Mouse (Mus musculus) heart, embryonic 16.5 days (tissue): ENCODE measurements around the gene Nsd1. TPM values are rescaled to one million over a fixed set of nuclear protein-coding genes. Genes with fewer than 3 reads are reported as not detected.

Source experiments
- ATAC-seq: fragments of 200-750 bp; cut with Nextera tagmentation; replicated peaks from 2 replicates; pipeline ENCODE4 v1.8.0; 2017; ENCODE audit warnings: moderate number of reproducible peaks; ENCODE audit not compliant: insufficient read depth, low FRiP score; ENCODE audit errors: extremely low read depth
- H3K27ac ChIP-seq: fragments of 300-500 bp; sonication (generic); 2 replicates; pipeline ENCODE4 v1.5.1; 2014; ENCODE audit warnings: mild to moderate bottlenecking, low read length, control low read depth, moderate library complexity
- H3K27me3 ChIP-seq: fragments of 300-500 bp; sonication (generic); 2 replicates; pipeline ENCODE4 v1.6.1; 2014; ENCODE audit warnings: low read length, mixed read lengths; ENCODE audit not compliant: control insufficient read depth, insufficient read depth
- H3K36me3 ChIP-seq: fragments of 300-500 bp; sonication (generic); 2 replicates; pipeline ENCODE4 v1.6.1; 2014; ENCODE audit not compliant: control insufficient read depth, insufficient read depth
- H3K4me1 ChIP-seq: fragments of 300-500 bp; sonication (generic); 2 replicates; pipeline ENCODE4 v1.6.1; 2014; ENCODE audit warnings: low read length, mixed read lengths; ENCODE audit not compliant: control insufficient read depth, insufficient read depth
- H3K4me2 ChIP-seq: fragments of 300-500 bp; sonication (generic); 2 replicates; pipeline ENCODE4 v1.6.1; 2014; ENCODE audit warnings: low read depth, mild to moderate bottlenecking, control low read depth, low read length
- H3K4me3 ChIP-seq: fragments of 300-500 bp; sonication (generic); 2 replicates; pipeline ENCODE4 v1.5.1; 2014; ENCODE audit warnings: mild to moderate bottlenecking, control low read depth, low read length
- H3K9ac ChIP-seq: fragments of 300-500 bp; sonication (generic); 2 replicates; pipeline ENCODE4 v1.6.1; 2014; ENCODE audit warnings: low read length, control low read depth
- H3K9me3 ChIP-seq: fragments of 300-500 bp; sonication (generic); replicated peaks from 2 replicates; pipeline ENCODE4 v1.6.1; 2016; ENCODE audit warnings: low read length; ENCODE audit not compliant: control insufficient read depth
- WGBS: fragments of 180-500 bp; shearing (Covaris S2); extraction: QIAGEN DNeasy Blood & Tissue Kit; methylation state at CpG from one replicate; pipeline ENCODE4 v1.1.7; 2014; 5-methylcytosine and 5-hydroxymethylcytosine counted together
- polyA plus RNA-seq: library from polyadenylated mRNA; unstranded; fragments of >200 nt; fragmentation: Nextera tagmentation; extraction: Ambion mirVana; gene quantifications from 2 replicates; pipeline ENCODE4 v1.2.1, GENCODE M21; 2015

Gene Nsd1
- polyA plus RNA-seq, 1 experiment from 2014 or later: 38.1 TPM

- Histone ChIP-seq H3K4me2 (peak within 1 kb of the TSS; percentile 84), H3K27me3 (no peaks in the 10 kb centered on the region; the same call in 1 of the 2 replicates), H3K4me1 (peaks cover 12% of the 10 kb centered on the region), H3K9ac (peak within 1 kb of the TSS; percentile 97), H3K4me3 (peak within 1 kb of the TSS; percentile 99), H3K36me3 (peaks cover 9% of the 10 kb centered on the region), H3K9me3 (no peaks in the 10 kb centered on the region), H3K27ac (peak within 1 kb of the TSS; percentile 95)
- peak; percentile 98 for ATAC-seq
- WGBS: under 1% methylated on average over 35 of the region's 35 CpGs
Measured at GRCm38 (mm10) chr13:55362453-55363060, 153.0 kb downstream of the Nsd1 start, which contains the start of gene Lman2. TSS of gene Lman2 (minus strand) at chr13:55362783.

Other genes with a start within 250 kb of the Nsd1 start
- gene Hk3, start 188.4 kb upstream of the Nsd1 start, polyA plus RNA-seq: 0.59 and 0.72 TPM in 2 replicates
- gene Uimc1, start 109.5 kb upstream of the Nsd1 start, polyA plus RNA-seq: 19.0 and 22.0 TPM in 2 replicates
- gene Zfp346, start 104.5 kb upstream of the Nsd1 start, polyA plus RNA-seq: 19.1 and 20.6 TPM in 2 replicates
- gene Gm17617, start 76.2 kb upstream of the Nsd1 start, polyA plus RNA-seq: not detected in 2 replicates
- gene Fgfr4, start 57.1 kb upstream of the Nsd1 start, polyA plus RNA-seq: 0.80 and 2.6 TPM in 2 replicates
- 339 and 346 TPM in 2 replicates for gene Prelid1, start 110.7 kb downstream of the Nsd1 start, polyA plus RNA-seq
- 67.4 and 74.8 TPM in 2 replicates for gene Rab24, start 112.2 kb downstream of the Nsd1 start, polyA plus RNA-seq
- gene Mxd3, start 120.0 kb downstream of the Nsd1 start, polyA plus RNA-seq: 29.2 and 29.4 TPM in 2 replicates
- 84.2 and 84.5 TPM in 2 replicates for gene Lman2, start 153.0 kb downstream of the Nsd1 start, polyA plus RNA-seq
- gene Rgs14, start 159.9 kb downstream of the Nsd1 start, polyA plus RNA-seq: 1.4 and 2.4 TPM in 2 replicates
- not detected in 2 replicates for gene Slc34a1, start 188.4 kb downstream of the Nsd1 start, polyA plus RNA-seq
- not detected in 2 replicates for gene Pfn3, start 205.4 kb downstream of the Nsd1 start, polyA plus RNA-seq
- gene F12, start 217.0 kb downstream of the Nsd1 start, polyA plus RNA-seq: 0.25 TPM in 1 of 2 replicates, not detected in the other
- 11.4 and 19.4 TPM in 2 replicates for gene Grk6, start 235.3 kb downstream of the Nsd1 start, polyA plus RNA-seq